Mouse (Mus musculus): ENCODE measurements at regions not wholly inside any gene's neighbourhood (a gene's known extent, or its start where the extent isn't known, plus 50 kb on each side); places are given as distances from the start of the nearest gene placed in this dataset.

DNA sequence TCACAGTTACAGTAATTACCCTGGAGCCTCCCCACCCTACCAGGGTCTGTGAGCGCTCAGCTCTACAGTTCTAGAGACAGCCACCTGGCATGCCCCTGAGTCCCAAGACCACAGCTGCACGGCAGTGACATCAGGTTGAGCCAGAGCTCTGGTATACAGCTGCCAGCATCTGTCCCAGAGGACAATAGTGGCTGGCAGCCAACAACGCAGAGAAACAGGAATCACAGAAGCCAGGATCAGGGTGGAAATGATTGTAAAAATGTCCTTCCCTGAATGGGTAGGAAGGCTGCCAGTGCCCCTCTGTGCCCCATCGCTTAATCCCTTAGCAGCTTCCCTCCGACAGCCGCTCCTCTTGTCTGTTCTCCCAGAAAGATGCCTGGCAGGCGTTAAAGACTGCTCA is 165.3 kb upstream of the Trpc7 start:
- no peak for TF ChIP-seq E2F4 (IDR thresholded peaks at IDR 0.05; ENCODE audit: insufficient replicate concordance, low read depth, low read length)
- TF ChIP-seq ZNF384 (IDR thresholded peaks at IDR 0.05; ENCODE audit: low read depth, low read length) = no peak
- TF ChIP-seq HCFC1 (IDR thresholded peaks at IDR 0.05; ENCODE audit: low read depth, low read length) = no peak
- no peak for TF ChIP-seq MAX (IDR thresholded peaks at IDR 0.05; ENCODE audit: low read length)
- no peak for TF ChIP-seq SIN3A (IDR thresholded peaks at IDR 0.05; ENCODE audit: low read length)
- no peak for TF ChIP-seq ZKSCAN1 (IDR thresholded peaks at IDR 0.05; ENCODE audit: borderline replicate concordance, low read depth, low read length)
- TF ChIP-seq UBTF (IDR thresholded peaks at IDR 0.05; ENCODE audit: low read depth, low read length) = no peak
- TF ChIP-seq MYC (IDR thresholded peaks at IDR 0.05; ENCODE audit: low read depth, low read length) = no peak
- no peak for TF ChIP-seq ZC3H11A (IDR thresholded peaks at IDR 0.05; ENCODE audit: low read depth, low read length)
- TF ChIP-seq RAD21 (IDR thresholded peaks at IDR 0.05; ENCODE audit: low read depth, low read length) = no peak
- no peak for TF ChIP-seq CHD1 (IDR thresholded peaks at IDR 0.05; ENCODE audit: low read depth, low read length)
- TF ChIP-seq ZMIZ1 (IDR thresholded peaks at IDR 0.05; ENCODE audit: low read depth, low read length) = no peak
- Histone ChIP-seq H3K4me1 (ENCODE audit: control insufficient read depth in 1 of 2, insufficient read depth in 2 of 2) (no peaks in the 10 kb centered on the region), H3K79me2 (replicated peaks; ENCODE audit: control insufficient read depth, extremely low read depth, insufficient read depth, poor library complexity, severe bottlenecking) (no peaks in the 10 kb centered on the region), H3K36me3 (replicated peaks in 1 of 2; ENCODE audit: control insufficient read depth in 1 of 2, insufficient read depth in 1 of 2, low read length in 1 of 2) (no peaks in the 10 kb centered on the region), H3K27me3 (replicated peaks) (no peaks in the 10 kb centered on the region), H3K9me3 (replicated peaks; ENCODE audit: low read length) (peaks cover 62% of the 10 kb centered on the region), H3K4me2 (ENCODE audit: insufficient read depth, low read depth, poor library complexity, severe bottlenecking) (no peak overlapping the region), H3K27ac (ENCODE audit: insufficient read depth, low read depth) (no peak overlapping the region), H3K9ac (ENCODE audit: insufficient read depth, low read depth) (no peak overlapping the region), H3K4me3 (replicated peaks in 1 of 3; ENCODE audit: low read depth in 2 of 3, low read length in 2 of 3, poor library complexity in 1 of 3) (no peak overlapping the region)
- dilution Hi-C loops (cut with MboI; ENCODE audit: extremely low pct_ligation_motif_present, extremely low pct_unique_long_range_greater_than_20kb, low sequenced_read_pairs) (no loop called here), in situ Hi-C loops (cut with MboI; ENCODE audit: low pct_ligation_motif_present, low pct_unique_long_range_greater_than_20kb, low sequenced_read_pairs) (no loop called here)
- DNase-seq (ENCODE audit: extremely low read depth) = no peak

DNA sequence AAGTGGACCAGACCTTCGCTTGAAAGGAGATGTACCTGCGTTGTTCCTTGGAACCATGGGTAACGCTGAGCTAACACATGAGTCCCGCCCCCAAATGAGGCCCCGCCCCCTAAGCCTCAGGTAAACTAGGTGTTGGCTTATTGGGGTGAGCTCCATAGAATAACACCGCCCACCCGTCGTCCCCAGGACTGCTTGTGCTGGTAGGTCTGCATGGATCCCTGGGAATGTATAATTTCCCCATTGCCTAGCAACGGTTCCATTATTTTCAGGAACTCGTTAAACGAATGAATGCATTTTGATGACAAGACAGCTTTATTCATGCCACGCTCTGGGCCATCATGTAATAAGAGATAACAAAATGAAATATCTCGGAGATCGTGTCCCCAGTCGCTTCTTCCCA is 161.0 kb upstream of the Trpc7 start:
- Histone ChIP-seq H3K27me3 (replicated peaks) (no peaks in the 10 kb centered on the region), H3K4me2 (ENCODE audit: insufficient read depth, low read depth, poor library complexity, severe bottlenecking) (no peak overlapping the region), H3K27ac (ENCODE audit: insufficient read depth, low read depth) (no peak overlapping the region), H3K4me1 (ENCODE audit: control insufficient read depth in 1 of 2, insufficient read depth in 2 of 2) (no peaks in the 10 kb centered on the region), H3K9me3 (replicated peaks; ENCODE audit: low read length) (peaks cover 86% of the 10 kb centered on the region), H3K4me3 (replicated peaks in 1 of 3; ENCODE audit: low read depth in 2 of 3, low read length in 2 of 3, poor library complexity in 1 of 3) (no peak overlapping the region), H3K9ac (ENCODE audit: insufficient read depth, low read depth) (no peak overlapping the region), H3K36me3 (replicated peaks in 1 of 2; ENCODE audit: control insufficient read depth in 1 of 2, insufficient read depth in 1 of 2, low read length in 1 of 2) (no peaks in the 10 kb centered on the region), H3K79me2 (replicated peaks; ENCODE audit: control insufficient read depth, extremely low read depth, insufficient read depth, poor library complexity, severe bottlenecking) (no peaks in the 10 kb centered on the region)
- TF ChIP-seq MAX (IDR thresholded peaks at IDR 0.05; ENCODE audit: low read length) = no peak
- no peak for TF ChIP-seq NELFE (IDR thresholded peaks at IDR 0.05; ENCODE audit: low read depth, low read length)
- TF ChIP-seq MYC (IDR thresholded peaks at IDR 0.05; ENCODE audit: low read depth, low read length) = no peak
- no peak for TF ChIP-seq ZC3H11A (IDR thresholded peaks at IDR 0.05; ENCODE audit: low read depth, low read length)
- TF ChIP-seq ELF1 (IDR thresholded peaks at IDR 0.05; ENCODE audit: low read depth, low read length) = no peak
- no peak for TF ChIP-seq CTCF (conservative IDR thresholded peaks at IDR 0.05 in 1 of 2, IDR thresholded peaks at IDR 0.05 in 1 of 2; ENCODE audit: low read depth in 2 of 2, low read length in 2 of 2)
- no peak for TF ChIP-seq BHLHE40 (IDR thresholded peaks at IDR 0.05; ENCODE audit: low read depth, low read length)
- TF ChIP-seq SIN3A (IDR thresholded peaks at IDR 0.05; ENCODE audit: low read length) = no peak
- TF ChIP-seq CHD2 (IDR thresholded peaks at IDR 0.05; ENCODE audit: low read length) = no peak
- TF ChIP-seq E2F4 (IDR thresholded peaks at IDR 0.05; ENCODE audit: insufficient replicate concordance, low read depth, low read length) = no peak
- no peak for DNase-seq (ENCODE audit: extremely low read depth)
- in situ Hi-C loops (cut with MboI; ENCODE audit: low pct_ligation_motif_present, low pct_unique_long_range_greater_than_20kb, low sequenced_read_pairs) = no loop called here
- dilution Hi-C loops (cut with MboI; ENCODE audit: extremely low pct_ligation_motif_present, extremely low pct_unique_long_range_greater_than_20kb, low sequenced_read_pairs) = no loop called here

All from CH12.LX (cell line).